Mouse (Mus musculus) erythroblast, embryonic 14.5 days (primary cell): ENCODE results near the gene Prkcg.

ENCODE experiments used
- GATA1 ChIP-seq: IDR thresholded peaks from 2 replicates; pipeline ENCODE4 v1.6.1; 2012; ENCODE audit warnings: low read length, inconsistent platforms, mixed read lengths
- TAL1 ChIP-seq: IDR thresholded peaks from 3 replicates; pipeline ENCODE4 v1.6.1; 2012; ENCODE audit warnings: low read length, inconsistent platforms, mixed read lengths

- no peak for TF ChIP-seq GATA1
- no peak for TF ChIP-seq TAL1
Measured at GRCm38 (mm10) chr7:3288976-3289970, at the start of gene Prkcg, which contains the start of gene Myadm.
